Mouse (Mus musculus) kidney, embryonic 14.5 days (tissue): ENCODE measurements at regions not wholly inside any gene's neighbourhood (a gene's known extent, or its start where the extent isn't known, plus 50 kb on each side); places are given as distances from the start of the nearest gene placed in this dataset.

Source experiments
- ATAC-seq: fragments of 200-750 bp; cut with Nextera tagmentation; 2 replicates; pipeline ENCODE4 v1.8.0; 2017; ENCODE audit warnings: moderate number of reproducible peaks, mild to moderate bottlenecking, moderate TSS enrichment, moderate library complexity; ENCODE audit not compliant: low FRiP score, low TSS enrichment
- H3K27ac ChIP-seq: fragments of 300-500 bp; sonication (generic); 2 replicates; pipeline ENCODE4 v1.5.1; 2014; ENCODE audit warnings: low read depth, mild to moderate bottlenecking, low read length, moderate library complexity, mixed read lengths
- H3K27me3 ChIP-seq: fragments of 300-500 bp; sonication (generic); 2 replicates; pipeline ENCODE4 v1.6.1; 2014; ENCODE audit warnings: mild to moderate bottlenecking, low read length; ENCODE audit not compliant: control insufficient read depth, insufficient read depth
- H3K36me3 ChIP-seq: fragments of 300-500 bp; sonication (generic); 2 replicates; pipeline ENCODE4 v1.6.1; 2014; ENCODE audit warnings: low read length, mixed read lengths; ENCODE audit not compliant: control insufficient read depth, insufficient read depth
- H3K4me1 ChIP-seq: fragments of 300-500 bp; sonication (generic); 2 replicates; pipeline ENCODE4 v1.6.1; 2014; ENCODE audit warnings: low read length, mixed read lengths; ENCODE audit not compliant: control insufficient read depth, insufficient read depth
- H3K4me2 ChIP-seq: fragments of 300-500 bp; sonication (generic); replicated peaks from 2 replicates; pipeline ENCODE4 v1.6.1; 2014; ENCODE audit warnings: low read depth, mild to moderate bottlenecking, low read length
- H3K4me3 ChIP-seq: fragments of 300-500 bp; sonication (generic); 2 replicates; pipeline ENCODE4 v1.5.1; 2014; ENCODE audit warnings: mild to moderate bottlenecking, low read length
- H3K9ac ChIP-seq: fragments of 300-500 bp; sonication (generic); 2 replicates; pipeline ENCODE4 v1.6.1; 2014; ENCODE audit warnings: low read depth, mild to moderate bottlenecking, low read length, moderate library complexity
- H3K9me3 ChIP-seq: fragments of 300-500 bp; sonication (generic); 2 replicates; pipeline ENCODE4 v1.6.1; 2016; ENCODE audit warnings: low read length; ENCODE audit not compliant: control insufficient read depth
- WGBS: fragments of 180-500 bp; shearing (Covaris S2); extraction: QIAGEN DNeasy Blood & Tissue Kit; methylation state at CpG from one replicate; pipeline ENCODE4 v1.1.7; 2014; 5-methylcytosine and 5-hydroxymethylcytosine counted together

DNA sequence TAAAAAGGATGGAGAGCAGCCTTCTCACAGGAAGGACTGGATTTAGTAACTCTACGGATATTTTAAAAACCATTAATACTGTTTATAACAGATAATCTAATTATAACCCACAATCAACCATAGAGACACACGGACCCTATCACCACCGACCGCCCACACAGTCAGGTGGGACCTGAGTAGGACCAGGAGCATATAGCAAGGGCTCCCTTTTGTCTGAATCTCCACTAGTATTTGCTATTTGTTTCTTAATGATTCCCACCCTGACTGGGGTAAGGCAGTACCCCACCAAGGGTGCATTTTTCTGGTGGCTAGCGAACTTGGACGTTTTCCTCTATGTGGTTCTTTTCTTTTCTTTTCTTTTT is 79.4 kb upstream of the Tmem45b start:
- H3K27ac ChIP-seq: no peak overlapping the region
- WGBS: 71% methylated on average over 6 of the region's 6 CpGs
- no peak overlapping the region for H3K9ac ChIP-seq
- H3K4me1 ChIP-seq: no peaks in the 10 kb centered on the region
- H3K36me3 ChIP-seq: no peaks in the 10 kb centered on the region
- ATAC-seq: 0 out of 2 replicates have a peak, but pooled peaks have one; percentile 20
- no peak overlapping the region for H3K4me2 ChIP-seq
- no peaks in the 10 kb centered on the region for H3K9me3 ChIP-seq
- H3K27me3 ChIP-seq: no peaks in the 10 kb centered on the region
- no peak overlapping the region for H3K4me3 ChIP-seq

DNA sequence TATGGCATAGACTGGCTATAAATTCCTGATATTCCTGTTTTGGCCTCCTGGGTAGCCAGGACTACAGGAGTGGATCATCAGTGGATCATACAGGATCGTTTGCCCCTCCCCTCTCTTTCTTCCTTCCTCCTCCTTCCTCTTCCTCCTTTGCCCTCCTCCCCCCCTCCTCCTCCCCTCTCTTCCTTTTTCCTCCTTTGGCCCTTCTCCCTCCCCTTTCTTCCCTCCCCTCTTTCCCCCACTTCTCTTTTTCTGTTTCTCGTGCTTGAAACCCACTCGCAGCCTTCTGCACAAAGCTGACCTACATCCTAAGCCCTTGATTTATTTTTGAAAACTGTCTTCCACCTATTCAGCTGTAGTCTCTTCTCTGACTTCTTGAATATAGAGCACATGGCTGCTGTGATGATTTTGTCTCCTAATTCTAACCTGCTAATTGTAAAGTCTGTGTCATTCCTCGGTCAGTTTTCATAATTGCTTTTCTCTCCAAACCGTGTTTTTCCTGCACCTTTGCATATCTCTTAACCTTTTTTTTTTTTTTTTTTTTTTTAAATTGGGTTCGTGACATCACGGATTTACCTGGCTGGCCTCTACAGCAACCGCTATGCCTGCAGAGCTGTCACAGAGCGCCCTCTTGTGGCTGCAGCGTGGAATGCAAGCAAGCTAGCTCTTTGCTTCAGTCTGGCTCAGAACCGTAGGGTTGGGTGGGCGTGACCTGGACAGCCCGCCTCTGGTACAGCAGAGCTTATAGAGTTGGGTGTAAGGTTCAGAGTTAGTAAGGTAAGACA is 78.8 kb upstream of the Tmem45b start:
- Histone ChIP-seq H3K4me3 (no peak overlapping the region), H3K4me2 (no peak overlapping the region), H3K4me1 (no peaks in the 10 kb centered on the region), H3K27ac (no peak overlapping the region), H3K9me3 (no peaks in the 10 kb centered on the region), H3K9ac (no peak overlapping the region), H3K36me3 (no peaks in the 10 kb centered on the region), H3K27me3 (no peaks in the 10 kb centered on the region)
- peak; percentile 83 for ATAC-seq
- 8% methylated on average over 13 of the region's 13 CpGs for WGBS

DNA sequence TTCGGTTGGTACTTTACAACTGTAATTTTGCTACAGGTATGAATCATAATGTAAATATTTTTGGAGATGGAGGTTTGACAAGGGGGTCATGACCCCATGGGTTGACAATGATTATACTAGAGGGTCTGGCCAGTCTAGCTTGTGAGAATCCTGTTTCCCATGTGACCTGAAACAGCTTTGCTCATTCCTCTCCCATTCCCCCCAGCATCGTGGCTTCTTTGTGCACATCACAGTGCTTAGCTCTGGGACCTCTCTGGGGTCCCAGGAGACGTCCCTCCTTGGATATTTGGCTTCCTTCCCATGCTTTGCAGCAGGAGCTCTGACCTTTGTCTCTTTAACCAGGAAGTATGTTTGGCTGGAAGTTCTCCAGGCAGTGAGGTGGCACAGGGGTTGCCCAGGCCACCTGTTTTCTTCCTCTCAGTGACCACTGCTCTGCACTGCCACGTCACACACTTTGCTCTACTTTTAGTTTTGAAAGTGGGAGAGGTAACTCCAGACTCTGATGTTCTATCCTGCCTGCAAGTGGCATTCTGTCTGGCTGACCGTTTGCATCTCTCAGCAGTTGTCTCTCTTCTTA is 77.4 kb upstream of the Tmem45b start:
- no peak for ATAC-seq
- Histone ChIP-seq H3K4me3 (no peak overlapping the region), H3K9ac (no peak overlapping the region), H3K4me1 (no peaks in the 10 kb centered on the region), H3K4me2 (no peak overlapping the region), H3K27ac (no peak overlapping the region), H3K27me3 (no peaks in the 10 kb centered on the region), H3K36me3 (no peaks in the 10 kb centered on the region), H3K9me3 (no peaks in the 10 kb centered on the region)
- WGBS: 47% methylated on average over 5 of the region's 5 CpGs

DNA sequence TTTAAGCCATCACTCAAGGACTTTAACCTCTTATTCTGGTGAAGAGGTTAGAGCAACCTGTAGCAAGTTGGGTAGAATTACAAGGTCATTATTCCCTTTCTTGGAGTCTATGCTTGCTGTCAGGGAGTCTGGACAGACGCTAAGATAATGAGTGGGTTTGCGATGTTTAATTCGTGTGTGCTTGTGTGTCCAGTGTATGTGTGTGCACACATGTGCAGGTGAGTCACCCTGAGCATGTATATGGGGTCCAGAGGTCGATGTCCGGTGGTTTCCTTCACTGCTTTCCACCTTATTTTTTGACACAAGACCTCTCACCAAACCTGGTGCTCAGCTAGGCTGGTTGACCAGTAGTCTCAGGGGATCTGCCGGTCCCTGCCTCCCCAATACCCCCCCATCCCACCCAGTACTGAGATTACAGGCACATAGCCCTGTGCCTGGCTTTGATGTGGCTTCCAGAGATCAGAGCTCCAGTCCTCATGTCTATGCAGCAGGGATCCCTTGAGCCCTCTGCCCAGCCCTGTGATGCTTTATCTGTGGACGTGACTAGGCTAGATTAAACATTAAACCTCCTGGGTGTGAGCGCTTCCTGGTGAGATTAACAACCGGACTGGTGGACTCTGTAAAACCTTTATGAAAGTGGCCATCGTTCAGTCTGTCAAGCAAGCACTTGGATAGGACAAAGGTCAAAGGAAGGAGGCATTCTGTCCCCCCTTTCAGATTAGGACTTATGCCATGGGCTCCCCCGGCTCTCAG is 74.4 kb upstream of the Tmem45b start:
- no peaks in the 10 kb centered on the region for H3K36me3 ChIP-seq
- H3K27me3 ChIP-seq: no peaks in the 10 kb centered on the region
- WGBS: 75% methylated on average over 11 of the region's 11 CpGs
- H3K9ac ChIP-seq: no peak overlapping the region
- ATAC-seq: no peak
- no peaks in the 10 kb centered on the region for H3K9me3 ChIP-seq
- H3K4me1 ChIP-seq: no peaks in the 10 kb centered on the region
- H3K4me3 ChIP-seq: no peak overlapping the region
- no peak overlapping the region for H3K4me2 ChIP-seq
- H3K27ac ChIP-seq: no peak overlapping the region

DNA sequence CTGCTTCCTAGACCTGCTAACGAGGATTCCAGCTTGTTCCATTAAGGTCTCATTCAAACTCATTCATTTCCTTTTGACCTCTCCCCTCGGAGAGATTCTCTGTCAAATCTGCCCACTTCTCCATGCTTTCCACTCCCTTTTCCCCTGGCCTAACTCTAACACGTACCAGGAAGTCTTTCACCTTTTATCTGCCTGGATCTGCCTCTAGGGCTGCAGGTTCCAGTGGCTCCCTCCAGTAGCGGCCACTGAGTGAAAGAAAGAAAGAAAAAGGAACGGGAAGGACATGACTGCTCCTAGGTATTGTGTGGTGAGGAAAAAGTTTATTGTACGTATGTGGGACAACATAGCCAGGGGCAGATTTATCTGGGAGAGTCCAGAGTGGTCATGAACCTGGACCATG is 64.8 kb upstream of the Tmem45b start:
- Histone ChIP-seq H3K36me3 (no peaks in the 10 kb centered on the region), H3K27me3 (no peaks in the 10 kb centered on the region), H3K27ac (no peak overlapping the region), H3K9me3 (no peaks in the 10 kb centered on the region), H3K4me2 (no peak overlapping the region), H3K4me3 (no peak overlapping the region), H3K9ac (no peak overlapping the region), H3K4me1 (no peaks in the 10 kb centered on the region)
- 59% methylated on average over 6 of the region's 6 CpGs for WGBS
- ATAC-seq: no peak

DNA sequence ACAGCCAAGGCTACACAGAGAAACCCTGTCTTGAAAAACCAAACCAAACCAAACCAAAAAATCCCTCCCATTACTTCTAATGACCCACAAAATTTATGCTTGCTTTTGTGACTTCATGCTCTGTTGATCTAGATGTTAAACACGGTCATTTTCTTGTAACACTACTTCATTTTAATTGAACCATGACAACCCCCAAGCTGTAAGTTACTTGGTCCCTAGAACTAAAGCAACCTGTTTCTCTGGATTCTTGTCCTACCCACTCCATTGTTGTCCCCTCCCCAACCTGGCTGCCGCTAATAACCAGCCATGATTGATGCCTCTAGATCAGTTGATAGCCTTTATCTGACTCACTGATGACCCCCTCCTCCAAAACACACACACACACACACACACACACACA is 63.0 kb upstream of the Tmem45b start:
- Histone ChIP-seq H3K9ac (no peak overlapping the region), H3K36me3 (no peaks in the 10 kb centered on the region), H3K9me3 (no peaks in the 10 kb centered on the region), H3K4me2 (no peak overlapping the region), H3K4me1 (no peaks in the 10 kb centered on the region), H3K4me3 (no peak overlapping the region), H3K27me3 (no peaks in the 10 kb centered on the region), H3K27ac (no peak overlapping the region)
- 27% methylated on average over 2 of the region's 2 CpGs for WGBS
- 0 out of 2 replicates have a peak, but pooled peaks have one; percentile 35 for ATAC-seq
